Mouse (Mus musculus) kidney, embryonic 14.5 days (tissue): ENCODE data around the gene Sart3. TPM values are rescaled to one million over a fixed set of nuclear protein-coding genes. Genes with fewer than 3 reads are reported as not detected.

ENCODE experiments used
- ATAC-seq: fragments of 200-750 bp; cut with Nextera tagmentation; 2 replicates; pipeline ENCODE4 v1.8.0; 2017; ENCODE audit warnings: moderate number of reproducible peaks, mild to moderate bottlenecking, moderate TSS enrichment, moderate library complexity; ENCODE audit not compliant: low FRiP score, low TSS enrichment
- H3K27ac ChIP-seq: fragments of 300-500 bp; sonication (generic); 2 replicates; pipeline ENCODE4 v1.5.1; 2014; ENCODE audit warnings: low read depth, mild to moderate bottlenecking, low read length, moderate library complexity, mixed read lengths
- H3K27me3 ChIP-seq: fragments of 300-500 bp; sonication (generic); 2 replicates; pipeline ENCODE4 v1.6.1; 2014; ENCODE audit warnings: mild to moderate bottlenecking, low read length; ENCODE audit not compliant: control insufficient read depth, insufficient read depth
- H3K36me3 ChIP-seq: fragments of 300-500 bp; sonication (generic); 2 replicates; pipeline ENCODE4 v1.6.1; 2014; ENCODE audit warnings: low read length, mixed read lengths; ENCODE audit not compliant: control insufficient read depth, insufficient read depth
- H3K4me1 ChIP-seq: fragments of 300-500 bp; sonication (generic); 2 replicates; pipeline ENCODE4 v1.6.1; 2014; ENCODE audit warnings: low read length, mixed read lengths; ENCODE audit not compliant: control insufficient read depth, insufficient read depth
- H3K4me2 ChIP-seq: fragments of 300-500 bp; sonication (generic); replicated peaks from 2 replicates; pipeline ENCODE4 v1.6.1; 2014; ENCODE audit warnings: low read depth, mild to moderate bottlenecking, low read length
- H3K4me3 ChIP-seq: fragments of 300-500 bp; sonication (generic); 2 replicates; pipeline ENCODE4 v1.5.1; 2014; ENCODE audit warnings: mild to moderate bottlenecking, low read length
- H3K9ac ChIP-seq: fragments of 300-500 bp; sonication (generic); 2 replicates; pipeline ENCODE4 v1.6.1; 2014; ENCODE audit warnings: low read depth, mild to moderate bottlenecking, low read length, moderate library complexity
- H3K9me3 ChIP-seq: fragments of 300-500 bp; sonication (generic); 2 replicates; pipeline ENCODE4 v1.6.1; 2016; ENCODE audit warnings: low read length; ENCODE audit not compliant: control insufficient read depth
- WGBS: fragments of 180-500 bp; shearing (Covaris S2); extraction: QIAGEN DNeasy Blood & Tissue Kit; methylation state at CpG from one replicate; pipeline ENCODE4 v1.1.7; 2014; 5-methylcytosine and 5-hydroxymethylcytosine counted together
- polyA plus RNA-seq: library from polyadenylated mRNA; unstranded; fragments of >200 nt; fragmentation: Nextera tagmentation; extraction: Ambion mirVana; gene quantifications from 2 replicates; pipeline ENCODE4 v1.2.1, GENCODE M21; 2014

Gene Sart3
- polyA plus RNA-seq, 1 experiment from 2014 or later = 53.0 TPM

DNA sequence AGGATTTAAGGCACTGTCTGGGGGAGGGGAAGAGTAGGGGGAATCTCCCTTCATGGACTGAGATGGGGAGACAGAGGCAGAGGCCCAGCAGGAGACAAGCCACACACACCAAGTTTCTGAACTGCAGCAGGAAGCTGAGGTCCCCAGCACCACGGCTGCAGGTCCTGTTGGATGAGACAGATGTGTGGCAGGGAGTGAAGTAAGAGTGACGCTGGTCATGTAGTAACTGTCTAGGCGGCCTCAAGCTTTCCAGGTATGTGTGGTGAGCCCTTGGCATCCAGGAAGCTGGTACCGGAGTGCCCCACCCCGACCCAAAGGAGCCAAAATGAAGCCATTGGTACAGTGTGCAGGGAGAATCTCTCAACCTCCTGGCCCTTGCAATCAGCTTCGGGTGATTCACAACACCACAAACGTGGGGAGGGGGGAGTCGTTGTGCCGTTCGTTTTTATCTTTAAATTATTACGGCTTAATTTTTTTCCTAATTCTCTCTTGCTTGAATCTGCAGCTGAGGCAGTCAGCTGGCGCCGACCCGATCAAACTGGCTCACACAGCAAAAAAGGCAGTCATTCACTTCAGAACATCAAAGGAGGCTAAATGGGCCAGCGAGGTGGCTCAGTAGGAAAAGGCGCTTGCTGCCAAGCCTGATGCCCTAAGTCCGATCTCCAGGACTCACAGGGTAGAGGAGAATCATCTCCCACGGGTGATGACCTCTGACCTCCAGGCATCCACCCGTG lies 25.0 kb upstream of the Sart3 start:
- peak overlapping the region; percentile 63; the same call in 1 of the 2 replicates for H3K27ac ChIP-seq
- H3K4me2 ChIP-seq = peak overlapping the region; percentile 24
- peaks cover 5% of the 10 kb centered on the region; the same call in 1 of the 2 replicates for H3K36me3 ChIP-seq
- H3K4me3 ChIP-seq = peak overlapping the region; percentile 12; the same call in 1 of the 2 replicates
- H3K4me1 ChIP-seq = peaks cover 25% of the 10 kb centered on the region
- no peak for ATAC-seq
- no peak overlapping the region; the same call in 1 of the 2 replicates for H3K9ac ChIP-seq
- WGBS = 13% methylated on average over 19 of the region's 19 CpGs
- no peaks in the 10 kb centered on the region for H3K27me3 ChIP-seq
- H3K9me3 ChIP-seq = no peaks in the 10 kb centered on the region

GRCm38 (mm10) chr5:113796401-113797148 lies 24.3 kb upstream of the Sart3 start:
- no peaks in the 10 kb centered on the region for H3K27me3 ChIP-seq
- peak overlapping the region; percentile 24 for H3K4me2 ChIP-seq
- 6% methylated on average over 13 of the region's 13 CpGs for WGBS
- H3K9ac ChIP-seq = no peak overlapping the region; the same call in 1 of the 2 replicates
- peak overlapping the region; percentile 12; the same call in 1 of the 2 replicates for H3K4me3 ChIP-seq
- H3K9me3 ChIP-seq = no peaks in the 10 kb centered on the region
- peaks cover 27% of the 10 kb centered on the region for H3K4me1 ChIP-seq
- H3K27ac ChIP-seq = peak overlapping the region; percentile 63; the same call in 1 of the 2 replicates
- H3K36me3 ChIP-seq = peaks cover 5% of the 10 kb centered on the region; the same call in 1 of the 2 replicates
- ATAC-seq = peak; percentile 18; the same call in 1 of the 2 replicates

GRCm38 (mm10) chr5:113791197-113792095 lies 19.1 kb upstream of the Sart3 start:
- H3K4me3 ChIP-seq = no peak overlapping the region
- H3K27ac ChIP-seq = peak overlapping the region; percentile 18; the same call in 1 of the 2 replicates
- WGBS = 77% methylated on average over 16 of the region's 16 CpGs
- peaks cover 31% of the 10 kb centered on the region for H3K4me1 ChIP-seq
- H3K9me3 ChIP-seq = no peaks in the 10 kb centered on the region
- no peak overlapping the region for H3K9ac ChIP-seq
- ATAC-seq = no peak
- H3K27me3 ChIP-seq = no peaks in the 10 kb centered on the region
- peaks cover 5% of the 10 kb centered on the region; the same call in 1 of the 2 replicates for H3K36me3 ChIP-seq
- no peak overlapping the region for H3K4me2 ChIP-seq

GRCm38 (mm10) chr5:113790453-113791196 lies 18.3 kb upstream of the Sart3 start:
- ATAC-seq = no peak
- H3K4me1 ChIP-seq = peaks cover 28% of the 10 kb centered on the region
- 46% methylated on average over 11 of the region's 11 CpGs for WGBS

DNA sequence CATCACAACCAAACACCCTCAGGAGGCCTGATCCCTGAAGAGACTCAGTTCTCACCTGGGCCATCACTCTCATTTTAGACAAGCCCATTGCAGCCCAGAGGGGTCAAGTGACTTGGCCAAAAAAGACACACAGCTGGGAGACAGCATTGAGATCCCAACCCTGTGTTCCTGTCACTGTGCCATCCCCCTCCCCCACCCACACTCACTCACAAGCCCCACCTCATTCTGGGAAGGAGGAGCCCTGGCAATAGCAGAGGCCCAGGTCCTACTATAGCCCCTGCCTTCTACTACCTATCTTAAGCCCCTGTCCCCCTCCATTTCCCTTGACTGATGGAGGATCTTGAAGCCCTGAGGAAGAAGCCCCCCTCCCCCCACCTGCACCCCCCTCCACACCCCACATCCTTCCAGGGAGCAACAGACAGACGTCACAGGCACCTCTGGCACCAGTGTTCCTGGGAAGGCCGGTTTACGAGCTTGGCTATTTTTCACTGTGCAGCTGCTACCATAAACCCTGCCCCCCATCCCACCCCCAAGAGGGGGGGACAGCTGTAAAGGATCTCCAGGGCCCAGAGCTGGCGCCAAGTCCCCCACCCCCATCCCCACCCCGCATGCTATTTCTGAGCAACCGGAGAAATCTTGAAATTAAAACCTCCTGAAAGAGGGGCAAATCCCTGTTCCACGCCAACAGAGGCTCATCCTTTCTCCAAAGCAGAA lies 16.9 kb upstream of the Sart3 start:
- 0 out of 2 replicates have a peak overlapping the region, but pooled peaks have one; percentile 2 for H3K4me2 ChIP-seq
- H3K27ac ChIP-seq = peak overlapping the region; percentile 85; the same call in 1 of the 2 replicates
- peak; percentile 78 for ATAC-seq
- no peaks in the 10 kb centered on the region for H3K36me3 ChIP-seq
- no peak overlapping the region for H3K9ac ChIP-seq
- no peaks in the 10 kb centered on the region for H3K9me3 ChIP-seq
- peaks cover 28% of the 10 kb centered on the region for H3K4me1 ChIP-seq
- 14% methylated on average over 7 of the region's 7 CpGs for WGBS
- H3K4me3 ChIP-seq = no peak overlapping the region
- no peaks in the 10 kb centered on the region for H3K27me3 ChIP-seq

More at GRCm38 (mm10) chr5:113790453-113791196, 18.3 kb upstream of the Sart3 start:
- Histone ChIP-seq H3K4me3 (no peak overlapping the region), H3K27ac (peak overlapping the region; percentile 18; the same call in 1 of the 2 replicates), H3K9ac (no peak overlapping the region), H3K36me3 (peaks cover 5% of the 10 kb centered on the region; the same call in 1 of the 2 replicates), H3K27me3 (no peaks in the 10 kb centered on the region), H3K9me3 (no peaks in the 10 kb centered on the region), H3K4me2 (no peak overlapping the region)

- ATAC-seq = no peak; the same call in 1 of the 2 replicates
- Histone ChIP-seq H3K9me3 (no peaks in the 10 kb centered on the region), H3K27me3 (no peaks in the 10 kb centered on the region), H3K4me1 (peaks cover 29% of the 10 kb centered on the region), H3K36me3 (no peaks in the 10 kb centered on the region), H3K4me3 (no peak overlapping the region), H3K9ac (no peak overlapping the region; the same call in 1 of the 2 replicates), H3K27ac (peak overlapping the region; percentile 55; the same call in 1 of the 2 replicates), H3K4me2 (no peak overlapping the region)
- WGBS = 24% methylated on average over 6 of the region's 6 CpGs
These were observed 16.3 kb upstream of the Sart3 start for GRCm38 (mm10) chr5:113788645-113789044.

DNA sequence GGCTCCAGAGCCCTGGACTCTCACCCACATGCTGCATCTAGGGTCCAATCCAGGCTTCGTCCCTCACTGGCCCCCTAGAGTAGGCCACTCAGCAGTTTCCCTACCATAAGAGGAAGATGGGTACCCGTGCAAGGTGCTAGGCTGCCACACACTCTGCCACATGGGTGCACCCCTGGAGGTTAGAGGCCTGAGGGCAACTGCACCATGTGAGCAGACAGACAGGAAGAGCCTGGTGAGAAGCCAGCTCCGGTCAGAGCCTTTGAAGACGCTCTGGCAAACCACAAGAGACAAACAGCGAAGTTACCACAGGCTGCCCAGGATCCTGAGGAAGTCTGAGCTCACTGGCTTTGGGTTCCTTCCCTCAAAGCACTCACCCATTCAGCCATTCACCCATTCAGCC lies 14.7 kb upstream of the Sart3 start:
- no peak overlapping the region for H3K27ac ChIP-seq
- H3K9ac ChIP-seq = no peak overlapping the region; the same call in 1 of the 2 replicates
- no peaks in the 10 kb centered on the region for H3K9me3 ChIP-seq
- no peaks in the 10 kb centered on the region for H3K36me3 ChIP-seq
- no peak overlapping the region for H3K4me3 ChIP-seq
- peaks cover 36% of the 10 kb centered on the region for H3K4me1 ChIP-seq
- no peak for ATAC-seq
- H3K4me2 ChIP-seq = no peak overlapping the region
- WGBS = 69% methylated on average over 5 of the region's 5 CpGs
- no peaks in the 10 kb centered on the region for H3K27me3 ChIP-seq
